Mouse (Mus musculus) brain, embryonic 14.5 days (tissue): ENCODE measurements at regions not wholly inside any gene's neighbourhood (a gene's known extent, or its start where the extent isn't known, plus 50 kb on each side); places are given as distances from the start of the nearest gene placed in this dataset.

ENCODE experiments used
- CTCF ChIP-seq: fragments of 200-500 bp; IDR thresholded peaks from 2 replicates; pipeline ENCODE4 v1.5.1; 2012; ENCODE audit warnings: inconsistent platforms, mild to moderate bottlenecking, moderate library complexity, borderline replicate concordance; ENCODE audit not compliant: insufficient read depth, insufficient read length; ENCODE audit errors: extremely low read depth
- POLR2A ChIP-seq: fragments of 200-500 bp; IDR thresholded peaks from 2 replicates; pipeline ENCODE4 v1.6.1; 2012; ENCODE audit warnings: mild to moderate bottlenecking, inconsistent platforms, borderline replicate concordance; ENCODE audit not compliant: poor library complexity, insufficient read depth, insufficient read length, severe bottlenecking; ENCODE audit errors: extremely low read depth

GRCm38 (mm10) chr10:93364108-93364793 lies 53.3 kb upstream of the Elk3 start:
- no peak for TF ChIP-seq CTCF
- TF ChIP-seq POLR2A, result no peak
